Mouse (Mus musculus) right cerebral cortex, postnatal 14 days (tissue): ENCODE data around the gene Srarp.
A peak's percentile ranks its signal among the peaks of the same experiment; 100 is the strongest.

Experiments used
- DNase-seq: peaks from one replicate; pipeline ENCODE4 v3.0.0; 2022

Srarp gene

GRCm38 (mm10) chr4:141435974-141436373, at the start of gene Srarp:
Srarp (minus strand) TSS chr4:141436105.
- DNase-seq: no peak

GRCm38 (mm10) chr4:141484071-141484470, 48.2 kb upstream of the Srarp start:
- DNase-seq: no peak

- no peak for DNase-seq
These were observed 43.5 kb upstream of the Srarp start for GRCm38 (mm10) chr4:141479411-141479810.

GRCm38 (mm10) chr4:141478794-141479193, 42.9 kb upstream of the Srarp start:
- no peak for DNase-seq

GRCm38 (mm10) chr4:141478225-141478624, 42.3 kb upstream of the Srarp start:
- DNase-seq: no peak

- peak; percentile 74 for DNase-seq
These were observed 41.8 kb upstream of the Srarp start for GRCm38 (mm10) chr4:141477681-141478102.

GRCm38 (mm10) chr4:141474431-141474830, 38.5 kb upstream of the Srarp start:
- DNase-seq: no peak

- DNase-seq: no peak
These were observed 36.9 kb upstream of the Srarp start for GRCm38 (mm10) chr4:141472641-141473321.

- no peak for DNase-seq
These were observed 35.6 kb upstream of the Srarp start for GRCm38 (mm10) chr4:141471491-141471890.

GRCm38 (mm10) chr4:141469343-141469742, 33.4 kb upstream of the Srarp start:
- DNase-seq: no peak

- DNase-seq: no peak
These were observed 32.7 kb upstream of the Srarp start for GRCm38 (mm10) chr4:141468576-141468975.

GRCm38 (mm10) chr4:141467581-141467927, 31.6 kb upstream of the Srarp start:
- no peak for DNase-seq

- no peak for DNase-seq
These were observed 31.1 kb upstream of the Srarp start for GRCm38 (mm10) chr4:141466844-141467580.

GRCm38 (mm10) chr4:141466289-141466795, 30.4 kb upstream of the Srarp start:
- DNase-seq: no peak

- DNase-seq: no peak
These were observed 29.8 kb upstream of the Srarp start for GRCm38 (mm10) chr4:141465512-141466288.

GRCm38 (mm10) chr4:141464722-141465121, 28.8 kb upstream of the Srarp start:
- DNase-seq: no peak

GRCm38 (mm10) chr4:141463472-141463871, 27.6 kb upstream of the Srarp start:
- DNase-seq: no peak

- DNase-seq: no peak
These were observed 25.7 kb upstream of the Srarp start for GRCm38 (mm10) chr4:141461576-141461975.

GRCm38 (mm10) chr4:141461088-141461487, 25.2 kb upstream of the Srarp start:
- no peak for DNase-seq

- DNase-seq: no peak
These were observed 24.6 kb upstream of the Srarp start for GRCm38 (mm10) chr4:141460481-141460880.

GRCm38 (mm10) chr4:141459766-141460165, 23.9 kb upstream of the Srarp start:
- DNase-seq: no peak

- no peak for DNase-seq
These were observed 23.0 kb upstream of the Srarp start for GRCm38 (mm10) chr4:141458888-141459287.

- no peak for DNase-seq
These were observed 22.3 kb upstream of the Srarp start for GRCm38 (mm10) chr4:141458236-141458635.
